Mouse (Mus musculus) layer of hippocampus, adult 2 months (tissue): ENCODE data around the gene Ptpdc1. TPM values are rescaled to one million over a fixed set of nuclear protein-coding genes. Genes with fewer than 3 reads are reported as not detected.
A peak's percentile ranks its signal among the peaks of the same experiment; 100 is the strongest.

ENCODE experiments used
- DNase-seq, 2 experiments: peaks; one replicate each; pipeline ENCODE4 v3.0.0; 2022; ENCODE audit warnings: low spot score in 2 of 2
- H3K27ac ChIP-seq: fragments of 200-600 bp; 2 replicates; pipeline ENCODE4 v1.8.1; 2022
- H3K4me3 ChIP-seq: fragments of 200-600 bp; 2 replicates; pipeline ENCODE4 v1.8.1; 2022; ENCODE audit warnings: mild to moderate bottlenecking
- CTCF ChIP-seq: fragments of 200-600 bp; conservative IDR thresholded peaks from 2 replicates; pipeline ENCODE4 v1.8.1; 2022; ENCODE audit warnings: antibody characterized with exemption, mild to moderate bottlenecking, moderate library complexity
- microRNA-seq, 2 experiments: library from miRNA; unstranded; fragments of <30 nt; microRNA quantifications; one replicate each; pipeline ENCODE4 v1.2.0; 2021
- total RNA-seq, 2 experiments: library from RNA; stranded (reverse); gene quantifications; 2 replicates each; pipeline ENCODE4 v1.2.3; 2021

Gene Ptpdc1
- total RNA-seq, 2 experiments from 2014 or later, result 37.0 to 44.7 TPM

DNA sequence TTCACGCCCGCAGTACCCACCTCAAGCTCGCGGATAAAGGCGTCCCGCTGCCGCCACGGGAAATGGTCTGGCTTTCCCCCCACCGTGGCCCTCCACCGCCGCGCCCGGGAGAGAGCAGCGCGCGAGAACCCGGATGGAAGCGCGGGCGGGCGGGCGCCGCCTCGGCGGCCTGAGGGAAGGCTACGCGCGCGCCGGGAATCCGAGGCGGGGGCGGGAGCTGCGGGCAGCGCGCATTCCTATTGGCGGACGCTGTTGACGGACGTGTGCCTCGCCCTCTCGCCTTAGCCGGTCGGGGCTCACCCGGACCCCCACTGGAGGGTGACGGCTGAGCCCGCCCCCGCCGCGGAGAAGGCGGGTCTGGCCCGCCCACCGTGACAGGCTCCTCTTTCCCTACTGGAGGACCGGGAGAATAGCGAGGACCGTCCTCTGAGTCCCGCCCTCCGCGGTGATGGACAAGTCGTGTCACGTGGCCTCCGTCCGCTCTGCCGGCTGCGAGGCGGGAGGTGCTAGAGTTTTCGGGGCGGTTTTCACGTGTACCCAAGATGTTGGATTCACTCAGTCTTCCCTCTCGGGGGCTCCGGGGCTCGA is 79.0 kb downstream of the Ptpdc1 start:
- peak; percentile 99 to 100 for DNase-seq
- H3K27ac ChIP-seq, result peak overlapping the region; percentile 99
- H3K4me3 ChIP-seq, result peak overlapping the region; percentile 98
- TF ChIP-seq CTCF, result peak; percentile 66

DNA sequence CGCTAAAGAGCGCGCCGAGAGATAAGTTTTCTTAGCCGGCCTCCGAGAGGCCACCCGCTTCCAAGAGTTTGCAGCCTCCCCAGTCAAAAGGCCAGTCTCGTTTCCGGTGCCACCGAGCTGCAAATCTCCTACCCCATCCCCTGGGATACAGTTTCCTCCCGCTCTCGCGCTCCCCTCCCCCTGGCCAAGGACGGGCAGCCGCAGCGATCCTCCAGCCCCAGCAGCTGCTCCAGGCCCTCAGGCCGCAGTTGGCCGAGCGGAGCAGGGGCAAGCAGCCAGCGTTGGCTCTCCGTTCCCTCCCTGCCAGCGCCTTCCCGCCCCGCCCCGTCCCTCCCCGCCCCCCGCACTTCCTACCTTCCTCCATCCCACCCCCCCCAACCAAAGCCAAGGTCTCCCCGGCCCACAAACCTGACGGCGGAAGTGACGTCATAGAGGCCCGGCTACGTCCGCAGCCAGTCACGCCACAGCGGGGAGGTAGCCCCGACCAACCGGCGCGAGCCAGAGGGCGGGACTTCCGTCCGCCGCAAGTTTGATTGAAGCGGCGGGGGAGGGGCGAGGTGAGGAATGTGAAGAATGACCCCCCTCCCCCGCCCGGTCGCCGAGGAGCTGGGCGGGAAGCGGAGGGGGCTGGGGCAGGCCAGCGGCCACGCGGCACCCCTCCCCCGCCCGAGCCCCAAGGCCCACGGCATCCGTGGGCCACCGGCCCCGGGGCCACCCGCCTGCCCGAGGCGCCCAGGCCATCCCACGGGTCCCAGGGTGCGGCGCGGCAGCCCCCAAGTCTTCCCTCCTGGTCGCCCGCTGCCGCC is 79.8 kb downstream of the Ptpdc1 start:
- no peak for TF ChIP-seq CTCF
- peak overlapping the region; percentile 99 for H3K27ac ChIP-seq
- peak overlapping the region; percentile 98 for H3K4me3 ChIP-seq
- DNase-seq, result peak; percentile 97

DNA sequence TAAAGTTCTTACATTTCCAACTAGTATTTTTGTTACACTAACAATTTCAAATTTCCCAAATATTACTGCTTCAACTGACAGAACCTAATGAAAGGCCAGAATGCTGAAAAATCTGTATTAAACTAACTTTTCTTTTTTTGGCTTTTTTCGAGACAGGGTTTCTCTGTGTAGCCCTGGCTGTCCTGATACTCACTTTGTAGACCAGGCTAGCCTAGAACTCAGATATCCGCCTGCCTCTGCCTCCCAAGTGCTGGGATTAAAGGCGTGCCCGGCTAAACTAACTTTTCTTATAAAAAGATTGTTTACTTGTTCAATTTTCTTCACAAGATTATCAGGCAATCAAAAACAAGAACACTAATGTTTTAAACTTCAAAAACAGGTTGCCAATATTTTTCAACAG is 80.6 kb downstream of the Ptpdc1 start:
- DNase-seq, result peak in 1 of 2 experiments; percentile 7
- TF ChIP-seq CTCF, result no peak
- peak overlapping the region; percentile 99 for H3K27ac ChIP-seq
- peak overlapping the region; percentile 98 for H3K4me3 ChIP-seq

DNA sequence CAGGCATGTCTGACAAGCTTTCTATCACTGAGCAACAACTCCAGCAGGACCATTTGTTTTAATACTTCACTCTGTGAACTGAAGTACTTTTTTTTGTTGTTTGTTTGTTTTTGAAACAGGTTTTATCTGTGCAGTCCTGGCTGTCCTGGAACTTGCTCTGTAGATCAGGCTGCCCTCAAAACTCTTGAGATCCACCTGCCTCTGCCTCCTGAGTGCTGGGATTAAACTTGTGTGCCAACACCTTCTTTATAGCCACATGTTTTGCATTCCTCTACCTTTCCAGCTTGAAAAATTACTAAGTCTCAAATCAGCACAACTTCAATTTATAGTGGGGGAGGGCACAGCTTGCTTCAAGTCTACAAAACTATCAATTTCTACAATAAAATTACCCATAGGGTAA is 81.1 kb downstream of the Ptpdc1 start:
- no peak for DNase-seq
- TF ChIP-seq CTCF, result no peak
- Histone ChIP-seq H3K27ac (no peak overlapping the region), H3K4me3 (peak overlapping the region; percentile 98; the same call in 1 of the 2 replicates)

DNA sequence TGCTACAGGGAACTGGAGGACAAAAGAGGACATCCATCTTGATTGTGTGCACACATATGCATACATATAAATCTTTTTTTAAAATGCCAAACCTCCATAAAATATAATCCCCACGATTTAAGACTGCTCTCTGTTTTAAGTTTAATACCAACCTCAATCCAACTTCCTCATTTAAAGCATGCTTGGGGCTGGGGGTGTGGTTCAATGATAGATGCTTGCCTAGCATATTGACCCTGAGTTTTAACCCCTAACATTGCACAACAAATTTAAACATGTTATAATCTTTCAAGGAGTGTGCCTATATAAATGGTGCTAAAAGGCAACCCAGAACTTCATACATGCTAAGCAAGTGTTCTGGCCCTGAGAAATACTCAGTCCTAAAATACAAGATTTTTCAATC is 85.0 kb downstream of the Ptpdc1 start:
- Histone ChIP-seq H3K4me3 (no peak overlapping the region), H3K27ac (no peak overlapping the region)
- no peak for TF ChIP-seq CTCF
- DNase-seq, result no peak

DNA sequence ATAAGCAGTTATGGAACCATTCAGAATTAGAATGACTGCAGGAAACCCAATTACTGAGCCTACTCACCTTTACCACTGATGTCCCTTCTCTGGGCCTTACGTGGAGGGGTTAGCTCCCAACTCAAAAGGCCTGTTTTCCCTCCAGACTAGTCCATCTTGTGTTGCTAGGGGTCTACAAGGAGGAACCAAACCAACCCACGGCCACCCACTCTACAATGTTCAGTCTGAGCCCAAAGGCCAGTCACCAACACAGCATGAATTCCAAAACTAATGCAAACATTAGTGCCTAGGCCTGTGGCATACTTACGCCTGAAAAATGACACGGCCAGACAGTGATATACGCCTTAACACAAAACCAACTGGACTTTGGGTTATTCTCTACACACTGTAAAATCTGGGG is 92.0 kb downstream of the Ptpdc1 start:
- TF ChIP-seq CTCF, result no peak
- no peak for DNase-seq
- no peak overlapping the region for H3K4me3 ChIP-seq
- no peak overlapping the region for H3K27ac ChIP-seq

DNA sequence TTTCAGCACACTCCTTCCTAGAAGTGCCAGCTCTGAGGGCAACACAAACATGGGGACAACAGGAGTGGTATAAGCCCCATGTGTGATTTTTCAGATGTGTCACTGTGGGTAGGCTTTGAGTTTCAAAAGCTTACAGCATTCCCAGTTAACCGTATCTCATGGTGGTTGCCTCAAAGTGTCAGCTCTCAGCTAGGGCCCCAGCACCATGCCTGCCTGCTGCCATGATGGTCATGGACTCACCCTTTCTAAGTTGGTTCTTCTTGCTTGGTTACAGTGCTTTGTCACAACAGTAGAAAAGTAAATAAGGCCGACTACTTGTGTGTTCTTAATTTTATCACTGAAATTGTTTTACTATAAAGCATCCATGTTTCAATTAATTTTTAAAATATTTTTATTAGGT is 94.0 kb downstream of the Ptpdc1 start:
- TF ChIP-seq CTCF, result no peak
- no peak for DNase-seq
- H3K27ac ChIP-seq, result no peak overlapping the region
- no peak overlapping the region for H3K4me3 ChIP-seq

DNA sequence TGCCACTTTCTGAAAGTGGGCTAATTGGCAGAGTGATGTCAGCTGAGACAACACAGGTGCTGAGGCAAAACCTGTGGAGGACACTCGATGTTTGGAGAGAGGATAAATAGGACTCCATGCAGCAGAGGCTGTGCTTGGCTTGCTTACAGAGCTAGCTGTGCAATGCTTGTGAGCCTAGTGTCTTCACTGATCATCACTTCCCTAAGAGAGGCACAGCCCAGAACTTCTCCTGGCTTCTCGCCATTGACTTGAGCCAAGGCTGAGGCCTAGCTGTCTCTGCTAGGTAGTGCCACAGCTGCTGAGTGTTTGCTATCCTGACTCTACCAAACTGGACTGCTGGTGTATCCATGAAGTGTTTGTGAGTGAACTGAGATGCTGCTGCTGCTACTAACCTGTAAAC is 94.8 kb downstream of the Ptpdc1 start:
- Histone ChIP-seq H3K4me3 (no peak overlapping the region), H3K27ac (no peak overlapping the region)
- DNase-seq, result no peak
- TF ChIP-seq CTCF, result no peak

DNA sequence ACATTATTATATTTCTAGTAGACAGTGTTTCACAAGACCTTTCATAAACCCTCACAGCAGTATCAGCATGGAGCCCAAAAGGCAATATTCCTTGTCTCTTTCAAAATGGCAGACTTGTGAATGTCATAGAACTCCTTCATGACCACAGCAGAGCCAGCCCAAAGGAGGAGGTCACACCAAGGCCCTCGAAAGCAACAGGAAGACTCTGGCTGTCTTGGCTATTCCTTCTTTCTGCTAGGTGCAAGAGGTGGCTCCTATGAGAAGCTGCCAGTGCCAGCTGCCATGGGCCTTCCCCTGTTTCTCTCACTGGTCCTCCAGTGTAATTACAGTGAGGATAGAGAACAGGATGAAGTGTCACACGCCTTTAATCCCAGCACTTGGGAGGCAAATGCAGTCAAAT is 96.4 kb downstream of the Ptpdc1 start:
- Histone ChIP-seq H3K27ac (0 out of 2 replicates have a peak overlapping the region, but pooled peaks have one; percentile 3), H3K4me3 (no peak overlapping the region)
- no peak for TF ChIP-seq CTCF
- DNase-seq, result no peak

DNA sequence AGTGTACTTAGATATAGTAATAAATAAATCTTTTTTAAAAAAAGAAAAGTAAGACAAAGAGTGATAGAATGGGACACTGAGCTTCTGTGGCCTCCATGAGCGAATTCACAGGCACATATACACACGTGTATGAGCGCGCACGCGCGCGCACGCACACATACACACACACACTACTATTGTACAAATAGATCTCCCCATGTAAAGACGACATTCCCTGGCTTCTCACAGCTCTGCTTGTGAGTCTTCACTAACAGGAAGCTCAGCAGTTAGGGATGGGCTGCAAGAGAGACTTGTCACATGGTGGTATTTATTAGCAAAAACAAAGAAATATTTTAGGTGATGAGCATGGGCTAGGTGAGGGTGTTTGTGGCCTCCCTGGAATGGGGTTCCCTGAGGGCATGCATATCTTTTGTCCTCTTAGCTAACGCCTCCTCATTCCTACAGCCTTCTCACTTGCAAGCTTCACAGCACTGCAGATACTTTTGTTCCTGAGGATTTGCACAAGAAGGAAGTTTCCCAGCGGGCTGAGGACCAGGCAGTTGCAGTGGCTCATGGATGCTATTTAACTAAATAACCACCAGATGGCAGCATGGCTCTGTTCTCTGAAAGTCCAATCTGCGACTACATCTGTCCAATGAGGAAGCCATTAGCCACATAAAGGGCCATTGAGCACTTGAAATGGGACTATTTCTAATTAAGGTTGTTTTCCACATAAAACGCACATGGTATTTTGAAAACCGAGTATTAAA is 97.2 kb downstream of the Ptpdc1 start:
- Histone ChIP-seq H3K4me3 (no peak overlapping the region), H3K27ac (0 out of 2 replicates have a peak overlapping the region, but pooled peaks have one; percentile 3)
- peak; percentile 96 for TF ChIP-seq CTCF
- DNase-seq, result peak; percentile 70 to 80

Small RNAs within 50 kb of the gene (microRNA-seq; reads per million reads assigned to microRNA genes)
- gene Gm24111 (0 reads per million in 2 experiments), gene Mirlet7a-1 (258 to 300 reads per million in 2 experiments), gene Mirlet7d (46,643 to 50,340 reads per million in 2 experiments), gene Mirlet7f-1 (0 reads per million in 2 experiments)

Other genes starting within 250 kb of the Ptpdc1 start
- gene Zfp169, start 112.2 kb downstream of the Ptpdc1 start, total RNA-seq, result 10 to 100 TPM; 21.5 to 24.7 TPM
- gene A830005F24Rik, start 112.1 kb downstream of the Ptpdc1 start, total RNA-seq, result 1 to 10 TPM; 2.2 to 2.5 TPM
- not detected for gene Barx1, start 37.3 kb upstream of the Ptpdc1 start, total RNA-seq
- gene Phf2, start 245.5 kb upstream of the Ptpdc1 start, total RNA-seq, result 10 to 100 TPM; 38.4 to 38.8 TPM